Mouse (Mus musculus): Measurements from ENCODE around the gene Htr2b.

The Htr2b gene

GRCm38 (mm10) chr1:86076565-86076964 is 35.2 kb downstream of the Htr2b start:
- DNase-seq (ENCODE audit: low spot score), result no peak

GRCm38 (mm10) chr1:86064271-86064991 is 47.3 kb downstream of the Htr2b start, which contains the start of gene Psmd1:
TSS of gene Psmd1 (plus strand) at chr1:86064387.
- peak; percentile 81 for DNase-seq (ENCODE audit: low spot score)

GRCm38 (mm10) chr1:86062523-86062922 is 49.2 kb downstream of the Htr2b start:
- no peak for DNase-seq (ENCODE audit: low spot score)

- peak; percentile 91 for DNase-seq (ENCODE audit: low spot score)
Observed at GRCm38 (mm10) chr1:86058856-86059769, 52.7 kb downstream of the Htr2b start.

GRCm38 (mm10) chr1:86056284-86056683 is 55.5 kb downstream of the Htr2b start:
- no peak for DNase-seq (ENCODE audit: low spot score)

GRCm38 (mm10) chr1:86054943-86055342 is 56.8 kb downstream of the Htr2b start:
- no peak for DNase-seq (ENCODE audit: low spot score)

- DNase-seq (ENCODE audit: low spot score), result peak; percentile 66
Observed at GRCm38 (mm10) chr1:86053198-86053921, 58.4 kb downstream of the Htr2b start.
